Mouse (Mus musculus) kidney, adult 2 months (tissue): Measurements from ENCODE around the gene Orai3.

Source experiments
- CTCF ChIP-seq: fragments of 200-500 bp; conservative IDR thresholded peaks from 2 replicates; pipeline ENCODE4 v1.5.1; 2011; ENCODE audit warnings: low read depth, mild to moderate bottlenecking, control low read depth, low read length, moderate library complexity, mixed read lengths; ENCODE audit not compliant: insufficient read depth, insufficient read length
- POLR2A ChIP-seq: fragments of 200-500 bp; IDR thresholded peaks from one replicate; pipeline ENCODE4 v1.6.1; 2011; ENCODE audit warnings: low read depth, low read length, control low read depth

GRCm38 (mm10) chr7:127772080-127772479 is 2.5 kb downstream of the Orai3 start:
- TF ChIP-seq CTCF (no peak), POLR2A (no peak)
